Mouse (Mus musculus) myocyte (in vitro differentiated cells): ENCODE data around the gene Dnajc15. TPM values are rescaled to one million over a fixed set of nuclear protein-coding genes. Genes with fewer than 3 reads are reported as not detected.

Experiments
- H3K27me3 ChIP-seq: one replicate; pipeline ENCODE4 v1.6.1; 2011; ENCODE audit not compliant: control insufficient read depth, insufficient read depth, insufficient read length
- H3K36me3 ChIP-seq: one replicate; pipeline ENCODE4 v1.6.1; 2011; ENCODE audit not compliant: control insufficient read depth, insufficient read depth
- H3K4me2 ChIP-seq: one replicate; pipeline ENCODE4 v1.6.1; 2011; ENCODE audit warnings: low read depth, control low read depth
- H3K4me3 ChIP-seq: one replicate; pipeline ENCODE4 v1.5.1; 2011; ENCODE audit warnings: mild to moderate bottlenecking, control low read depth, moderate library complexity
- H3K79me2 ChIP-seq: one replicate; pipeline ENCODE4 v1.6.1; 2011; ENCODE audit not compliant: control insufficient read depth, insufficient read depth
- H3ac ChIP-seq: one replicate; pipeline ENCODE4 v1.6.1; 2011; ENCODE audit not compliant: control insufficient read depth, insufficient read length
- CEBPB ChIP-seq: IDR thresholded peaks from 2 replicates; pipeline ENCODE4 v1.6.1; 2011; ENCODE audit warnings: mild to moderate bottlenecking, moderate library complexity; ENCODE audit not compliant: poor library complexity, insufficient read depth, severe bottlenecking
- E2F4 ChIP-seq: IDR thresholded peaks from one replicate; pipeline ENCODE4 v1.6.1; 2011; ENCODE audit warnings: mild to moderate bottlenecking, control low read depth, moderate library complexity; ENCODE audit not compliant: insufficient read depth
- MAX ChIP-seq: IDR thresholded peaks from one replicate; pipeline ENCODE4 v1.6.1; 2011; ENCODE audit warnings: low read depth, mild to moderate bottlenecking, control low read depth
- MYOD1 ChIP-seq, 3 experiments: IDR thresholded peaks; one replicate each; pipeline ENCODE4 v1.6.1; 2011; ENCODE audit warnings: control low read depth in 2 of 3, low read depth in 2 of 3, mild to moderate bottlenecking in 2 of 3, moderate library complexity in 1 of 3; ENCODE audit not compliant: insufficient read length in 2 of 3, control insufficient read depth in 1 of 3
- MYOG ChIP-seq, 3 experiments: IDR thresholded peaks; one replicate each; pipeline ENCODE4 v1.6.1; 2011; ENCODE audit warnings: control low read depth in 2 of 3, low read depth in 2 of 3, mild to moderate bottlenecking in 2 of 3; ENCODE audit not compliant: insufficient read length in 2 of 3, control insufficient read depth in 1 of 3, insufficient read depth in 1 of 3
- POLR2A ChIP-seq: IDR thresholded peaks from one replicate; pipeline ENCODE4 v1.6.1; 2011; ENCODE audit warnings: low read depth, mild to moderate bottlenecking, control low read depth, moderate library complexity; ENCODE audit not compliant: insufficient read length
- POLR2AphosphoS2 ChIP-seq: IDR thresholded peaks from one replicate; pipeline ENCODE4 v1.6.1; 2011; ENCODE audit warnings: low read depth, control low read depth; ENCODE audit not compliant: insufficient read length
- REST ChIP-seq: IDR thresholded peaks from one replicate; pipeline ENCODE4 v1.6.1; 2011; ENCODE audit warnings: mild to moderate bottlenecking, control low read depth, moderate library complexity; ENCODE audit not compliant: insufficient read depth, insufficient read length
- SRF ChIP-seq: IDR thresholded peaks from one replicate; pipeline ENCODE4 v1.6.1; 2011; ENCODE audit warnings: low read depth; ENCODE audit not compliant: control insufficient read depth, insufficient read length
- TCF12 ChIP-seq: IDR thresholded peaks from one replicate; pipeline ENCODE4 v1.6.1; 2011; ENCODE audit warnings: mild to moderate bottlenecking, control low read depth; ENCODE audit not compliant: poor library complexity, insufficient read depth, severe bottlenecking
- TCF3 ChIP-seq: IDR thresholded peaks from one replicate; pipeline ENCODE4 v1.6.1; 2011; ENCODE audit warnings: low read depth, control low read depth; ENCODE audit not compliant: insufficient read length
- USF1 ChIP-seq: IDR thresholded peaks from one replicate; pipeline ENCODE4 v1.6.1; 2011; ENCODE audit warnings: low read depth, mild to moderate bottlenecking, control low read depth, moderate library complexity
- polyA plus RNA-seq: library from polyadenylated mRNA; unstranded; fragments of >200 nt; fragmentation: generic; extraction: Trizol; gene quantifications from one replicate; pipeline ENCODE4 v1.2.1, GENCODE M21; 2012; ENCODE audit warnings: missing spikeins

The Dnajc15 gene
- polyA plus RNA-seq, 1 experiment: 74.7 TPM

- no peaks in the 10 kb centered on the region for H3K36me3 ChIP-seq
- no peak overlapping the region for H3K4me2 ChIP-seq
- no peak overlapping the region for H3K4me3 ChIP-seq
- TF ChIP-seq SRF (no peak), CEBPB (no peak), TCF12 (no peak), MYOD1 (IDR thresholded peaks at IDR 0.05; ENCODE audit: control insufficient read depth in 1 of 3, insufficient read length in 2 of 3, low read depth in 2 of 3) (no peak), POLR2A (no peak), REST (no peak), POLR2AphosphoS2 (no peak), USF1 (no peak), TCF3 (no peak), MAX (no peak), MYOG (IDR thresholded peaks at IDR 0.05; ENCODE audit: control insufficient read depth in 1 of 3, insufficient read depth in 1 of 3, insufficient read length in 2 of 3, low read depth in 2 of 3) (no peak), E2F4 (no peak)
- no peak overlapping the region for H3ac ChIP-seq
- no peaks in the 10 kb centered on the region for H3K27me3 ChIP-seq
- no peaks in the 10 kb centered on the region for H3K79me2 ChIP-seq
Measured at GRCm38 (mm10) chr14:77906586-77906985, 31.7 kb upstream of the Dnajc15 start.

DNA sequence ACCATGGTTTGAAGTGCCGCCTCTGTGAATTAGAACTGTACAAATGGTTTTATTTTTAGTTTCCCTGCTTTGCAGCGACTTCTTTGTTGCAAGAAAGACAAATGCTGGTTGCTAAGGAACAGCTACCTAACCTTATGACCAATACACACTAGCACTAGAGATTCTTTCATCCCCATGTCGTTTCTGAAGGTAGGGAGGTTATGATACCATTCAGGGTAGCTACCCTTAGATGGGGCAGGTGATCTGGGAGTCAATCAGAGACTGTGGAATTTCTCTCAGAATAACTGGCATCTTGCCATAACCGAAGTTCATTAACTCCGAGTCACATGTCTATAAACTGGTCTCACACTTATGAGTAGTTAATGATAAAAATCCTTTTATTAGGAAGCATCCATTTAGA is 30.5 kb upstream of the Dnajc15 start:
- H3K4me3 ChIP-seq: no peak overlapping the region
- H3K79me2 ChIP-seq: no peaks in the 10 kb centered on the region
- no peak overlapping the region for H3ac ChIP-seq
- H3K4me2 ChIP-seq: no peak overlapping the region
- H3K27me3 ChIP-seq: no peaks in the 10 kb centered on the region
- TF ChIP-seq SRF (no peak), USF1 (no peak), MYOD1 (IDR thresholded peaks at IDR 0.05; ENCODE audit: control insufficient read depth in 1 of 3, insufficient read length in 2 of 3, low read depth in 2 of 3) (no peak), TCF3 (no peak)
- no peaks in the 10 kb centered on the region for H3K36me3 ChIP-seq

DNA sequence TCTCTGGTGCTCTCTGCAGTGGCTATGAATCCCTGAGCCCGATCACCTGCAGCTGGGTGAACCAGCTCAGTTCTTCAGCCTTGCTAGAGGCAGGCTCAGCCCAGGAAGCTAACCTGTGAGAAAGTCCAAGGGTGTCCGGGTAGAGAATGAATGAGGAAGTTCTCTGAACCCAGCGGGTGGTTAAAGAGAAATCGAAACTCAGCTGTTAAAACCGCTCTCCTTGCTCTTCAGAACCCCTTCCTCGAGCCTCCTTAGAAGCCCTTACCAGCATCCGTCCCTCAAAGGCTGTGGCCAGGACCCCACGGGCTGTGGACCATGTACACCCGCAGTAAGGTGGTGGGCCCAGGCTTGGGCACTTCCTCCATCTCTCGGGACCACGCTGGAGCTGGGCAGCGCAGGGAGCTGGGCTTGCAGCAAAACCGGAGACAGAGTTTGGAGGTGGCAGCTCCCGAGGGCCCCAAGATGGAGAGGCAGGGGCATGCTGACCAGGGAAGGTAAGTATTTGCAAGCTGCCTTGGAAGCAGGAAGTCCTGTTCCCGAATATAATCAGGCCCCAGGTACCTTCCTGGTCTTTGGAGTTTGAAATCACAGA is 29.3 kb upstream of the Dnajc15 start, which contains the start of gene Epsti1:
Epsti1 (plus strand) TSS at position 69 of the 592 bp plus-strand sequence.
- Histone ChIP-seq H3K79me2 (no peaks in the 10 kb centered on the region), H3ac (no peak within 1 kb of the TSS), H3K36me3 (no peaks in the 10 kb centered on the region), H3K4me2 (peak within 1 kb of the TSS; percentile 45), H3K27me3 (no peaks in the 10 kb centered on the region), H3K4me3 (no peak within 1 kb of the TSS)
- TF ChIP-seq USF1: no peak
- TF ChIP-seq SRF: no peak
- no peak for TF ChIP-seq MYOG (IDR thresholded peaks at IDR 0.05; ENCODE audit: control insufficient read depth in 1 of 3, insufficient read depth in 1 of 3, insufficient read length in 2 of 3, low read depth in 2 of 3)
- TF ChIP-seq POLR2AphosphoS2: no peak
- TF ChIP-seq TCF3: no peak
- no peak for TF ChIP-seq MAX
- TF ChIP-seq REST: no peak
- no peak for TF ChIP-seq POLR2A
- TF ChIP-seq E2F4: no peak
- TF ChIP-seq CEBPB: no peak
- TF ChIP-seq TCF12: no peak
- no peak for TF ChIP-seq MYOD1 (IDR thresholded peaks at IDR 0.05; ENCODE audit: control insufficient read depth in 1 of 3, insufficient read length in 2 of 3, low read depth in 2 of 3)

- no peak for TF ChIP-seq TCF12
- TF ChIP-seq E2F4: no peak
- TF ChIP-seq USF1: no peak
- TF ChIP-seq POLR2AphosphoS2: no peak
- TF ChIP-seq SRF: no peak
- no peak for TF ChIP-seq TCF3
- H3K36me3 ChIP-seq: no peaks in the 10 kb centered on the region
- H3K79me2 ChIP-seq: no peaks in the 10 kb centered on the region
- no peak overlapping the region for H3ac ChIP-seq
- no peak overlapping the region for H3K4me2 ChIP-seq
- no peak overlapping the region for H3K4me3 ChIP-seq
- no peaks in the 10 kb centered on the region for H3K27me3 ChIP-seq
Measured at GRCm38 (mm10) chr14:77902541-77902940, 27.6 kb upstream of the Dnajc15 start.

DNA sequence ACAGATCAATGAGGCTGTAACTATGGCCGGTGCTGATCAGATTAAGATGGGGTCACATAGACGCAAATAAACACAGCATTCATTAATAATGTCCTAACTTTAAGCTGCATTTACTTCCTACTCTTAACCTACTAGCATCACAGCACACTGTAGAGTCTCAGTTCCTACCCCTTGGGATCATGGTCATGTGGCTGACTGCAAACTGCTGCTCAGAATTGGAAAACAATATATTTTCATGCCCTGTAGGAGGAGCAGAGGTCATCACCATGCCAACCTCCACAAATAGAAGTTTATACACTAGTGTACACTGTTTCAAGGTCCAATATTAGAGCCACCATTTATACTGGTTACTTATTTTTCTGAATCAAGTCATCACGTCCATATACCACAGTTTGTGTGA is 21.0 kb upstream of the Dnajc15 start:
- no peaks in the 10 kb centered on the region for H3K36me3 ChIP-seq

More for the DNA sequence above, 21.0 kb upstream of the Dnajc15 start:
- no peaks in the 10 kb centered on the region for H3K79me2 ChIP-seq
- H3K4me2 ChIP-seq: no peak overlapping the region
- no peak overlapping the region for H3K4me3 ChIP-seq
- no peak for TF ChIP-seq USF1
- TF ChIP-seq MYOD1 (IDR thresholded peaks at IDR 0.05; ENCODE audit: control insufficient read depth in 1 of 3, insufficient read length in 2 of 3, low read depth in 2 of 3): no peak
- TF ChIP-seq MAX: no peak
- TF ChIP-seq POLR2AphosphoS2: no peak
- no peak for TF ChIP-seq REST
- no peak for TF ChIP-seq MYOG (IDR thresholded peaks at IDR 0.05; ENCODE audit: control insufficient read depth in 1 of 3, insufficient read depth in 1 of 3, insufficient read length in 2 of 3, low read depth in 2 of 3)
- TF ChIP-seq TCF3: no peak
- TF ChIP-seq CEBPB: no peak
- H3ac ChIP-seq: no peak overlapping the region
- H3K27me3 ChIP-seq: no peaks in the 10 kb centered on the region
